23 mouse cellular contexts compared by ENCODE assay signal in genomic region chrX:162599666-162600065, GRCm38 (mm10). TPM values are rescaled to one million over a fixed set of nuclear protein-coding genes. Genes with fewer than 3 reads are reported as not detected.
A peak's percentile ranks its signal among the peaks of the same experiment; 100 is the strongest.
DNase-seq lines count a peak whose midpoint lies in the region; ATAC-seq and TF ChIP-seq lines count a peak whose summit lies in the region.
"Had no signal": no experiment of that assay in that cellular context is flagged by ENCODE, and none has a peak within 500 bp of the region (broad histone marks: within the 10 kb centered on the region; RNA-seq: fewer than 3 reads in every experiment).

No protein-coding gene starts in this region.

- DNase-seq in layer of hippocampus, adult 2 months (ENCODE audit: low spot score in 2 of 2): no peak
- no peak for DNase-seq in layer of hippocampus, adult 8-10 months (ENCODE audit: low spot score in 2 of 2)
- peak; percentile 9 for DNase-seq in midbrain, embryonic 14.5 days
- DNase-seq in midbrain, embryonic 10.5 days (ENCODE audit: low spot score): no peak
- DNase-seq: adrenal gland, adult 2 months; adrenal gland, postnatal 10 days; adrenal gland, postnatal 25 days; cerebellum, adult 11 months; cerebellum, adult 18-20 months; cerebellum, adult 8-10 months; cerebellum, adult 9-11 months; cerebellum, postnatal 14 days; cerebellum, postnatal 36 days; embryo, embryonic 11 days had no signal

- H3K4me2 ChIP-seq in midbrain, embryonic 14.5 days (ENCODE audit: low read length): no peak overlapping the region
- H3K4me2 ChIP-seq in neural tube, embryonic 14.5 days (ENCODE audit: low read depth, low read length): no peak overlapping the region
- no peak overlapping the region for H3K4me2 ChIP-seq in neural tube, embryonic 15.5 days
- H3K4me2 ChIP-seq: embryonic facial prominence, embryonic 12.5 days; embryonic facial prominence, embryonic 15.5 days; forebrain, embryonic 12.5 days had no signal

- H3K9ac ChIP-seq in midbrain, embryonic 14.5 days (replicated peaks; ENCODE audit: low read length): no peak overlapping the region
- no peak overlapping the region for H3K9ac ChIP-seq in neural tube, embryonic 14.5 days (replicated peaks; ENCODE audit: low read depth, low read length)
- no peak overlapping the region for H3K9ac ChIP-seq in neural tube, embryonic 15.5 days (replicated peaks)
- H3K9ac ChIP-seq: embryonic facial prominence, embryonic 12.5 days; embryonic facial prominence, embryonic 15.5 days; forebrain, embryonic 12.5 days had no signal

- H3K4me1 ChIP-seq in midbrain, embryonic 14.5 days (ENCODE audit: control insufficient read depth, insufficient read depth, low read length): no peaks in the 10 kb centered on the region
- H3K4me1 ChIP-seq in midbrain, embryonic 10.5 days: no peaks in the 10 kb centered on the region
- H3K4me1 ChIP-seq in neural tube, embryonic 14.5 days (ENCODE audit: control insufficient read depth, insufficient read depth, low read length): no peaks in the 10 kb centered on the region
- H3K4me1 ChIP-seq in neural tube, embryonic 15.5 days: no peaks in the 10 kb centered on the region
- H3K4me1 ChIP-seq: embryonic facial prominence, embryonic 12.5 days; embryonic facial prominence, embryonic 15.5 days; forebrain, embryonic 10.5 days; forebrain, embryonic 12.5 days had no signal

- H3K36me3 ChIP-seq in midbrain, embryonic 14.5 days (ENCODE audit: control insufficient read depth, insufficient read depth, low read length): no peaks in the 10 kb centered on the region
- H3K36me3 ChIP-seq in midbrain, embryonic 10.5 days: no peaks in the 10 kb centered on the region
- no peaks in the 10 kb centered on the region for H3K36me3 ChIP-seq in neural tube, embryonic 14.5 days (ENCODE audit: control insufficient read depth, insufficient read depth, low read length)
- no peaks in the 10 kb centered on the region for H3K36me3 ChIP-seq in neural tube, embryonic 15.5 days
- H3K36me3 ChIP-seq: embryonic facial prominence, embryonic 12.5 days; embryonic facial prominence, embryonic 15.5 days; forebrain, embryonic 10.5 days; forebrain, embryonic 12.5 days had no signal

- 90% methylated on average over 3 of the region's 3 CpGs for WGBS in midbrain, embryonic 14.5 days
- WGBS in midbrain, embryonic 10.5 days: 92% methylated on average over 3 of the region's 3 CpGs
- 84% methylated on average over 3 of the region's 3 CpGs for WGBS in neural tube, embryonic 14.5 days
- WGBS in neural tube, embryonic 15.5 days: 59% methylated on average over 3 of the region's 3 CpGs

- peak overlapping the region; percentile 69; the same call in 1 of the 2 replicates for H3K27ac ChIP-seq in layer of hippocampus, adult 2 months
- no peak overlapping the region for H3K27ac ChIP-seq in midbrain, embryonic 14.5 days (replicated peaks; ENCODE audit: low read depth, low read length)
- no peak overlapping the region for H3K27ac ChIP-seq in midbrain, embryonic 10.5 days (replicated peaks)
- H3K27ac ChIP-seq in neural tube, embryonic 14.5 days (ENCODE audit: low read depth, low read length): no peak overlapping the region
- no peak overlapping the region for H3K27ac ChIP-seq in neural tube, embryonic 15.5 days (replicated peaks)
- H3K27ac ChIP-seq: embryonic facial prominence, embryonic 12.5 days; embryonic facial prominence, embryonic 15.5 days; forebrain, embryonic 10.5 days; forebrain, embryonic 12.5 days had no signal

- no peaks in the 10 kb centered on the region for H3K9me3 ChIP-seq in midbrain, embryonic 14.5 days (ENCODE audit: control insufficient read depth, low read length)
- no peaks in the 10 kb centered on the region for H3K9me3 ChIP-seq in midbrain, embryonic 10.5 days (replicated peaks)
- H3K9me3 ChIP-seq in neural tube, embryonic 14.5 days (ENCODE audit: control insufficient read depth, low read length): no peaks in the 10 kb centered on the region
- no peaks in the 10 kb centered on the region for H3K9me3 ChIP-seq in neural tube, embryonic 15.5 days (replicated peaks)
- H3K9me3 ChIP-seq: embryonic facial prominence, embryonic 12.5 days; embryonic facial prominence, embryonic 15.5 days; forebrain, embryonic 10.5 days; forebrain, embryonic 12.5 days had no signal

- no peak for ATAC-seq in midbrain, embryonic 14.5 days (ENCODE audit: low FRiP score, low TSS enrichment)
- peak; percentile 44; the same call in 1 of the 2 replicates for ATAC-seq in neural tube, embryonic 14.5 days (ENCODE audit: low read depth)
- ATAC-seq in neural tube, embryonic 15.5 days (ENCODE audit: low FRiP score): no peak
- ATAC-seq: forebrain, embryonic 14.5 days; forebrain, embryonic 16.5 days had no signal

- no peak overlapping the region for H3K4me3 ChIP-seq in layer of hippocampus, adult 2 months
- no peak overlapping the region for H3K4me3 ChIP-seq in midbrain, embryonic 14.5 days (replicated peaks; ENCODE audit: low read depth, low read length)
- no peak overlapping the region for H3K4me3 ChIP-seq in midbrain, embryonic 10.5 days
- H3K4me3 ChIP-seq in neural tube, embryonic 14.5 days (ENCODE audit: low read depth, low read length): no peak overlapping the region
- no peak overlapping the region for H3K4me3 ChIP-seq in neural tube, embryonic 15.5 days (replicated peaks)
- H3K4me3 ChIP-seq: embryonic facial prominence, embryonic 12.5 days; embryonic facial prominence, embryonic 15.5 days; erythroblast, embryonic 14.5 days; forebrain, embryonic 10.5 days; forebrain, embryonic 12.5 days had no signal

- no peaks in the 10 kb centered on the region for H3K27me3 ChIP-seq in midbrain, embryonic 14.5 days (ENCODE audit: control insufficient read depth, insufficient read depth, low read length)
- peaks cover 45% of the 10 kb centered on the region for H3K27me3 ChIP-seq in midbrain, embryonic 10.5 days (ENCODE audit: low read depth, poor library complexity, severe bottlenecking)
- H3K27me3 ChIP-seq in neural tube, embryonic 14.5 days (ENCODE audit: control insufficient read depth, insufficient read depth, low read length): no peaks in the 10 kb centered on the region
- H3K27me3 ChIP-seq in neural tube, embryonic 15.5 days (replicated peaks): no peaks in the 10 kb centered on the region
- H3K27me3 ChIP-seq: embryonic facial prominence, embryonic 12.5 days; embryonic facial prominence, embryonic 15.5 days; forebrain, embryonic 12.5 days had no signal

- no peak for TF ChIP-seq CTCF in layer of hippocampus, adult 2 months (conservative IDR thresholded peaks at IDR 0.05)

RNA-seq across cellular contexts. Expression of gene Reps2, which starts 43.8 kb away (rescaled TPM):
- 100 to 1,000 TPM; 150 to 171 TPM for total RNA-seq in layer of hippocampus, adult 2 months (2021)
- 100 to 1,000 TPM; 127 to 163 (median 150) TPM for total RNA-seq in layer of hippocampus, adult 8-10 months (2022)
- polyA plus RNA-seq in midbrain, embryonic 14.5 days (2014; fragmentation: Nextera tagmentation; extraction: Ambion mirVana): 4.3 and 4.9 TPM in 2 replicates
- 0.29 and 0.31 TPM in 2 replicates for polyA plus RNA-seq in midbrain, embryonic 10.5 days (2016; fragmentation: Nextera tagmentation; extraction: Ambion mirVana)
- 3.6 and 4.0 TPM in 2 replicates for polyA plus RNA-seq in neural tube, embryonic 14.5 days (2014; fragmentation: Nextera tagmentation; extraction: Ambion mirVana)
- polyA plus RNA-seq in neural tube, embryonic 15.5 days (2015; fragmentation: Nextera tagmentation; extraction: Ambion mirVana): 1.6 and 1.9 TPM in 2 replicates
